Mouse (Mus musculus) cerebellum, postnatal 14 days (tissue): Measurements from ENCODE around the gene Zfp935.
"Not testable (repeated sequence)": the region's sequence is repeated elsewhere in the genome, so short reads cannot be mapped to it uniquely, and the experiment has no call there.

Source experiments
- DNase-seq, 2 experiments: peaks; one replicate each; pipeline ENCODE4 v3.0.0; 2021; ENCODE audit warnings: mixed read lengths in 2 of 2

Zfp935 gene

GRCm38 (mm10) chr13:62558189-62559110 lies at the start of gene Zfp935:
Gene Zfp935 (minus strand): TSS chr13:62558511.
- peak; percentile 54 to 68 for DNase-seq

- not testable (repeated sequence) for DNase-seq
Observed at GRCm38 (mm10) chr13:62571099-62571498, 12.8 kb upstream of the Zfp935 start, which contains the start of gene Zfp934. Gene Zfp934 (minus strand): TSS chr13:62571199.

- peak; percentile 10 to 29 for DNase-seq
Observed at GRCm38 (mm10) chr13:62561696-62562095, 3.4 kb upstream of the Zfp935 start.

- DNase-seq: not testable (repeated sequence)
Observed at GRCm38 (mm10) chr13:62530129-62530528, 28.2 kb downstream of the Zfp935 start.

- not testable (repeated sequence) for DNase-seq
Observed at GRCm38 (mm10) chr13:62510641-62511420, 47.5 kb downstream of the Zfp935 start.

GRCm38 (mm10) chr13:62472661-62473060 lies 85.7 kb downstream of the Zfp935 start:
- DNase-seq: not testable (repeated sequence)

GRCm38 (mm10) chr13:62469947-62470346 lies 88.4 kb downstream of the Zfp935 start:
- DNase-seq: peak; percentile 21 to 32

GRCm38 (mm10) chr13:62466424-62467334 lies 91.6 kb downstream of the Zfp935 start, which contains the start of gene Gm49359:
Gene Gm49359 (minus strand): TSS chr13:62466832.
- peak; percentile 90 for DNase-seq
